Mouse (Mus musculus) ES-E14 (cell line): ENCODE data around the gene Gm9495.
"Not testable (repeated sequence)": the region's sequence is repeated elsewhere in the genome, so short reads cannot be mapped to it uniquely, and the experiment has no call there.

Source experiments
- CHD2 ChIP-seq: IDR thresholded peaks from 2 replicates; pipeline ENCODE4 v1.6.1; 2014; ENCODE audit warnings: mild to moderate bottlenecking, low read depth, low read length, inconsistent platforms
- HCFC1 ChIP-seq: IDR thresholded peaks from 2 replicates; pipeline ENCODE4 v1.6.1; 2012; ENCODE audit warnings: low read length, inconsistent platforms, borderline replicate concordance; ENCODE audit not compliant: insufficient read depth
- ZNF384 ChIP-seq: IDR thresholded peaks from 2 replicates; pipeline ENCODE4 v1.6.1; 2012; ENCODE audit warnings: low read depth, low read length, inconsistent platforms

GRCm38 (mm10) chr8:69474946-69475345, 21.6 kb upstream of the Gm9495 start:
- not testable (repeated sequence) for TF ChIP-seq CHD2, ZNF384, HCFC1
